Mouse (Mus musculus) lung, postnatal 0 days (tissue): ENCODE measurements at regions not wholly inside any gene's neighbourhood (a gene's known extent, or its start where the extent isn't known, plus 50 kb on each side); places are given as distances from the start of the nearest gene placed in this dataset.

Experiments used
- CTCF ChIP-seq: IDR thresholded peaks from 2 replicates; pipeline ENCODE4 v1.5.1; 2016; ENCODE audit warnings: antibody characterized with exemption, mild to moderate bottlenecking
- EP300 ChIP-seq: IDR thresholded peaks from 2 replicates; pipeline ENCODE4 v1.6.1; 2016; ENCODE audit warnings: antibody characterized with exemption, mild to moderate bottlenecking, control low read depth

DNA sequence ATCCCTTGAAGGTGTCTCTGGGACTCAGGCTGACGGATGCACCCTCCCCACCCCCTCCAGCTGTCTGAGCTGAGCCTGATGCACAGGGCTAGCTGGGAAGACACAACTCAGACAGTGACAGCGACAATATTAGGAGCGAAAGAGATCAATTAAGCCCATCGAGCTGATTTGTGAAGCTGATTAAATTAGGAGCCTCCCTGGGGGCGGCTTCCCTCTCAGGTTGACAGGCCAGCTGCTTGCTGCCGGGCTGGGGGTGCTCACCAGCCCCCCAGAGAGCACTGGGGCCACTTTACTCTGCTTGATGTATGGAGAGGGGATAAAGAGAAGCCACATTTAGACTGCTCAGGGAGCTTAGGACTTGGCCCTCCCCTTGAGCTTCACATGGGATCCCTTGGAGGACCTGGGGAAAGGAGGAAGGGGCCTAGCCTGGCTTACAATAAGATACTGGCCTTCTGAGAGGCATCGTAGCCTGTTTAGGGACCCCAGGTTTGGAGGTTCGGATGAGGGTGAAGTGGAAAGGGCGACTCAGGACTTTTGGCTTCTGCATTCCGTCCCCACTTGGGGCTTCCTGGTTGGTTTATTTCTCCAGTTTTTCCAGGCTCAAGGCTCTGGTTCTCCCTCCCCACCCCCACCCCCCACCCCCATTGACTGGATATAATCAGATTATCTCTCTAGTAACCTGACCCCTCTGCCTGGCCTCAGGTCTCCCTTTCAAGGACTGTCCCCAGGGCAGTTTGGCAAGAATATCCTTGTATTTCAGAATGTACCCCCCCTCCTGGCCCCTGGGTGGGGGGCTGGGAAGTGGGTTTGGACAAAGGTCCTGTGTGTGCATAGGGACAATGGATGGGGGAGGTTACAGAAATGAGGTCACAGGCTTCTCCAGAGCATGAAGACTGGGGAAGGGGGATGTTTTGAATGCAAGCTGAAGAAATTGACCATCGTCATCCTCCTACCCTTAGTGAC, 283.4 kb downstream of the Rps24 start:
- TF ChIP-seq EP300 (no peak), CTCF (no peak)
